Mouse (Mus musculus) kidney, adult 11 months (tissue): ENCODE measurements around the gene Gbf1.

Experiments
- DNase-seq: peaks from one replicate; pipeline ENCODE4 v3.0.0; 2022

The Gbf1 gene

DNA sequence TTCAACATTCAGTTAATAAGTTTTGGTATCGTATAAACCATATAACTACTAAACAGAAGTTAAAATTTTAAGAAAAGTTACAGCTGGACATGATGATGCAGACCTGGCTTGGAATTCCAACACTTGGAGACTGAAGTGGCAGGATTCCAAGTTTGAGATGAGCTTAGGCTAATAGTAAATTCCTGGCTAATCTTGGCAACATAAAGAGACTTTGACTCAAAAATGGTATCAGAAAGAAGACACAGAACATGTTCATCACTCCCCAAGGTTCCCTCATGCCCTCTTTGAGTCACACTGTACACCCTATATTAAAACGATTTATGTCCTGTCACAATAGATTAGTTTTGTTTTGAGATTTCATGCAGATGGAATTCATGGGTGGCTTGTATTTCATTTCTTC, 72.6 kb downstream of the Gbf1 start:
- no peak for DNase-seq

GRCm38 (mm10) chr19:46225506-46225905, 73.2 kb downstream of the Gbf1 start:
- DNase-seq, result no peak

- no peak for DNase-seq
Measured at GRCm38 (mm10) chr19:46226295-46226694, 74.0 kb downstream of the Gbf1 start.

- no peak for DNase-seq
Measured at GRCm38 (mm10) chr19:46227300-46227699, 75.0 kb downstream of the Gbf1 start.

DNA sequence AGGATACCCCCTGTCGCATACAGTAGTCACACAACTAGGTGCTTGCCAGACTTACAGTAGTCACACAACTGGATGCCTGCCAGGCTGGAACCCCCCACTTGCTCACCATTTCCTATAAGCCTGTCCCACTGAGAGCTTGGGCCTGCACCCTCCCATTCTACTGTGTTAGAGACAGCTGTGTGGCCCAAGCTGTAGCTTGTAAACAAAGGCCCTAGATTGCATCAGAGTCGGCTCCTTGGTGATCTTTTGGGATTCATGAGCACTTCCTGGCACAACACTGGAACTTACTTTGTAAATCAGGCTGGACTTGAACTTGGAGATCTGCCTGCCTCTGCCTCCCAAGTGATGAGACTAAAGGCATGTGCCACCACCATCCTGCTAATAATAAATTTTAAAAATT, 82.1 kb downstream of the Gbf1 start:
- no peak for DNase-seq

DNA sequence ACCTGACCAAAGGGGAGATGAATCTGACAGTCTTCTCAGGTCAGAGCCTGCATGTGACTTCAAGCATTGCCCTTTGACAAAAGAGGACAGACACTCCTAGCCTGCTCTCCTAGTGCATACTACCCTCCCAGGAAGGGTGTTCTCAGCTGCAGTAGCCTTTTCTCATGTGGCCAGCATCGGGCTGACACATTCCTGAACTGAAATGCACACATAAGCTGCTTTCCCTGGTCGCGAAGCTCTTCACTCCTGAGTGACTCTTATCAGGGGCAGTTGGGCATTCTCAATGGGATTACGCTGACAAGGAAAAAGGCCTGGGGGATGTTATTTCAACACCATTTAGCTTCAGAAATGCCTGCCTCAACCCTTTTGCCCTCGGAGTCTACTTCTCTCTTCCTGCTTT, 84.3 kb downstream of the Gbf1 start:
- no peak for DNase-seq

DNA sequence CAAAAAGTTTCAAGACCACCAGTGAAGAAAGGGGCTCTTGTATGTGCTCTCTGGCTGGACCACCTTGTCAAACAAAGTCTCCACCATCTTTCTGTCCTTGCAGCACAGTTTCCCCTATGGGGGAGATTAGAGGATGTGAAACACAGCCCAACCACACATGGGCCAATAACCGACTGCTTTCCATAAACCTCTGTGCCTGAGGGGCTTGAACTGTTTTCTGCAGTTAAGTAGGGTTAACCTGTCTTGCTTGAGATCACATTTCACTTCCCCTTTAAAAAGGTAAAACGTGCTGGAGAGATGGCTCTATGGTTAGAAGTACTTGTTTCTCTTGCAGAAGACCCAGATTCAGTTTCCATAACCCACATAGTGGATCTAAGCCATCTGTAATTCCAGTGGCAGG, 87.9 kb downstream of the Gbf1 start:
- DNase-seq, result no peak

GRCm38 (mm10) chr19:46242416-46242815, 90.1 kb downstream of the Gbf1 start:
- DNase-seq, result no peak

DNA sequence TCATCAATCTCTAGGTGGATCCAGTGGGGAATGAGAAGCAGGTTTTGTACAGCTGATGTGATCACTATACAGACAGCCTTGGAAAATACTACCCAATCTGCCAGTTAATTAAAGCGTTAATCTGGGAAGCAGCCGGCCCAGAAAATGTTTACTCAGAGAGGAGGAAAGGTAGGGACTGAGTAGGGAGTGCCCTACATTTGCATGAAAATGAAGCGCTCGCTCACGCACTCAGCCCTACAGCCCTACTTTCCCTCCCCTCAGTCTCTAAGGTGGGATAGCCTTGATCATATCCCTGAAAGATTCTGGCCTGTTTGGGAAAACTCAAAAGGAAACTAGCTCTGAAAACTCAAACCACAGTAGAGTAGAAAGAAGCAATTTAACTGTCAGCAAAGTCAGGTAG, 92.3 kb downstream of the Gbf1 start:
- DNase-seq, result no peak

DNA sequence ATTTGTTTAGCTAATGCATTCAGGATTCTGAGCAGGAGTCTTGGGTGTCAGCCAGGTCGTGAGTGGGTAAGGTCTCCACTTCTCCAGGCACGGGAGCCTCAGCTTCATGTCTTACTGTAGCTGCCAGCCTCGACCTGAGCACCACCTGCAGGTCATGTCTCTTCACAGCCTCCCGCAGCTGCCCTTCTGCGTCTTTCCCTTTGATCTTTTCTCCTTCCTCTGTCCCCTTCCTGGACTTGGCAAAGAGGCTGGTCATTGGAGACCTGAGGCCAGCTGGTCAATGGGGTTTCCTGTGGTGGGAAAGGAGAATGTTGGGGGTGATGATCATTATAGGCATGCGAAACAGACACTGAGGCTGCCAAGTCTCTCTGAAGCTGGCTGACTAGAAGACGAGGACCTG, 96.7 kb downstream of the Gbf1 start:
- peak; percentile 14 for DNase-seq

GRCm38 (mm10) chr19:46254163-46254752, 101.9 kb downstream of the Gbf1 start:
- no peak for DNase-seq

DNA sequence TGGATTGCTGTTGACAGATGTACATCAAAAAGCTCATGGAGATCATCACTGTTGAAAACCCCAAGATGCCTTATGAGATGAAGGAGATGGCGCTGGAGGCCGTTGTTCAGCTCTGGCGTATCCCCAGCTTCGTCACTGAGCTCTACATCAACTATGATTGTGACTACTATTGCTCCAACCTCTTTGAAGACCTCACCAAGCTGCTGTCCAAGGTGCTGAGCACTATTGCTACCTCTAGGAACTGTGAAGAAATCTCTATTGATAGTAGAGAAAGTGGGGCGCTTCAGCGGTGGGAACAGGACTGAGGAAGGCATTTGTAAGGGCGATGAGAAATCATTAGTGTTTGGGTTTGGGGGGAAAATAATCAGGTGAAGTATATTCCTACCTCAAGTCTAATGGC, 112.5 kb downstream of the Gbf1 start:
- no peak for DNase-seq

- DNase-seq, result no peak
Measured at GRCm38 (mm10) chr19:46275307-46275706, 123.0 kb downstream of the Gbf1 start.

DNA sequence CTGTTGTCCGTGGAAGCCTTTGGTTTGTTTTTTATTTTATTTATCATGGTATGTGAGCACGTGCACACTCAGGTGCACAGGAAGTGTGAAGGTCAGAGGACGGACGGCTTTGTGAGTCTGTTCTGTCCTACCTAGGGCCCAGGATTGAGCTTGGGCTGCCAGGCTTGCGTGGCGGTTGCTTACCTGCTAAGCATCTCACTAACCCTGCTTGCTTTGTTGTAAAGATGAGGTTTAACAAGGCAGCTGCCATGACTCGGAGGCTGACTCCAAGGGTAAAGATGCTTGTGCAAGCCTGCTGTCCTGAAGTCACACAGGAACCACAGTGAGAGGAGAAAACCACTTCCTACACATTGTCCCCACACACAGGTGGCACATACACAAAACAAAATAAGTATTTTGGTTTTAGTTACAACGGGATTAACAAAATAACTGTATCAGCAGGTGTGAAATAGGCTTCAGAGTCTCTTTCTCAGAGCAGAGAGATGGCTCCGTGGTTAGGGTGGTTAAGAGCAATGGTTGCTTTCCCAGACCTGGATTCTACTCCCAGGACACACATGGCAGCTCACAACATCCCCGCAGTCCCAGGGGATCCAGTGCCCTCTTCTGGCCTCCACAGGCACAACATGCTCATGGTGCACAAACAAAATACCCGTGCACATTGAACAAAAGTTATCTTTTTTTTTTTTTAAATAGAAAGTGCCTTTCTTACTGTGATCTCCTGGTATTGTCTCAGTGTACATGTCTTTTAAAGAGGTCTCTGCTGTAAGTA, 130.0 kb downstream of the Gbf1 start:
- no peak for DNase-seq

DNA sequence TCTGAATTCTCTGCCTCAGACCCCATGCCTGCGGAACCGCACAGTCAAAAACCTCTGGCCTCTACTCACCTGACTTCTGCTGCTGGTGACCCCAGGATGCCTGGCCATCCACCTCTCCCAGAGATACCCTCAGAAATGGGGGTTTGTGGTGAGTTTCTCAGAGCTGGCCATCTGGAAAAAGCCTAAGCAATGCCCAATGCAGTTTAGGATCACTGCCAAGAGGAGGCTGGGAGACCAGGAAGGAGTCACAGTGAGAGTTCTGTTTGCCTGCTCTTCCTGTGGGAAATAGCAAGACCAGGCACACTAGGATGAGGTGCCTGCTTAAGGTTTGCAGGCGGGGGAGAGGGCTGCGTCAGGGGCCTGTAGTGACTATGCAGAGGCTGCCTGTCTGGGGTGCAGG, 132.4 kb downstream of the Gbf1 start:
- no peak for DNase-seq

GRCm38 (mm10) chr19:46285631-46286030, 133.3 kb downstream of the Gbf1 start:
- DNase-seq, result no peak

DNA sequence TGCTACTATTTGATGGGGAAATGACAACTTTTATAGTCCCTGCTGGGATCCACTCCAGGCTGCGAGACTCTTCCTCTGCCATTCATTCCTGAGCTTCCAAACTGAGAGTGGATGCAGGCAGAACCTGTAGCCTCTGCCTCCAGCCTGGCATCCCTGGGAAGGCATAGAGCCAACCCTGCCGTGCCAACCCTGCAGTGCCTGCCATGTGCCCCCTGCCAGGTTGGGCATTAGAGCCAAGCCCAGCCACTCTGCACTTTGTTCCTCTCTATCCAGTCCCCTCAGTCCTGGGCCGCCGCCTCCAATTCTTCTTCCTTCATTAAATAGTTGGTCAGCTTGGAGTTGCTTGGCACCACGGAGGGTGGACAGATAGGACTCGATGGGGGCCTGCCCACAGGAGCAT, 133.7 kb downstream of the Gbf1 start:
- peak; percentile 33 for DNase-seq

GRCm38 (mm10) chr19:46286926-46287325, 134.6 kb downstream of the Gbf1 start:
- no peak for DNase-seq

GRCm38 (mm10) chr19:46287566-46287965, 135.3 kb downstream of the Gbf1 start:
- no peak for DNase-seq

GRCm38 (mm10) chr19:46290535-46291105, 138.3 kb downstream of the Gbf1 start:
- no peak for DNase-seq

GRCm38 (mm10) chr19:46296938-46297337, 144.6 kb downstream of the Gbf1 start:
- DNase-seq, result no peak

- DNase-seq, result no peak
Measured at GRCm38 (mm10) chr19:46300294-46301045, 148.2 kb downstream of the Gbf1 start.

GRCm38 (mm10) chr19:46302551-46302950, 150.2 kb downstream of the Gbf1 start:
- no peak for DNase-seq
